Mouse (Mus musculus) layer of hippocampus, adult 9-10 months (tissue): ENCODE results near the gene Ywhae.

Source experiments
- DNase-seq: peaks from one replicate; pipeline ENCODE4 v3.0.0; 2022; ENCODE audit warnings: low spot score

The Ywhae gene

DNA sequence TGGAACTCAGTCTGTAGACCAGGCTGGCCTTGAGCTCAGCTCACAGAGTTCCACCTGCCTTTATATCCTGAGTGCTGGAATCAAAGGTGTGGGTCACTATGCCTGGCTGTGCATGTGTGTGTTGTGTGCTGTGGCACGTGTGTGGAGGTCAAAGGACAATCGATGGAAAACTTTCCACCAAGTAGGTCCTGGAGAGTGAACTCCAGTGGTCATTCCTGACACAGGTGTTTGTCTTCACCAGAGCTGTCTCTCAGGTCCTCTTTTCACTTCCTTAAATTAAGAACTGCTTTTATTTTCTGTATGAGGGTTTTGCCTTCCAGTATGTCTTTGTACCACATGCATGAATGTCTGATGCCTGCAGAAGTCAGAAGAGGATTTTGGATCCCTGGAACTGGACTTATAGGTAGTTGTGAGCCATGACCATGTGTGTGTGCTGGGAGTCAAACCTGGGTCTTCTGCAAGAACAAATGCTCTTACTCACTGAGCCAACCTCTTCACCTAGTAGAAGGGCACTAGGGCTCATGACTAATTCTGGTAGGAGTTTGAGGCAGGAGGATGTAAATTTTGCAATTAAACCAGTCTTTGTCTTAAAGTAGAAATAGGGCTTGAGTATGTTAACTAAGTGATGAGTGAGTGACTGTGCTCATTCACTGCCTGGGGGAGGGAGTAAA is 5.3 kb downstream of the Ywhae start:
- no peak for DNase-seq

DNA sequence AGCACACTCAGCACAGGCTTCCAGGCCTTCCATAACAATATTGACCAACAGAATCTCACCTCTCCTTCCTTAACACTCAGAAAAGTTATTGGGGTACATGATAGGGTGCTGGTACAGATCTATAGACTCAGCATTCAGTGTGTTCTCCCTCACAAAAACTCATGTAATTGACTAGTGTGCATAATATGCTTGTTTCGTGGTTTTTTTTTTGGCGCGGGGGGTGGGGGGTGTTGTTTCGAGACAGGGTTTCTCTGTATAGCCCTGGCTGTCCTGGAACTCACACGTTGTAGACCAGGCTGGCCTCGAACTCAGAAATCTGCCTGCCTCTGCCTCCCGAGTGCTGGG is 5.8 kb downstream of the Ywhae start:
- DNase-seq, result no peak

DNA sequence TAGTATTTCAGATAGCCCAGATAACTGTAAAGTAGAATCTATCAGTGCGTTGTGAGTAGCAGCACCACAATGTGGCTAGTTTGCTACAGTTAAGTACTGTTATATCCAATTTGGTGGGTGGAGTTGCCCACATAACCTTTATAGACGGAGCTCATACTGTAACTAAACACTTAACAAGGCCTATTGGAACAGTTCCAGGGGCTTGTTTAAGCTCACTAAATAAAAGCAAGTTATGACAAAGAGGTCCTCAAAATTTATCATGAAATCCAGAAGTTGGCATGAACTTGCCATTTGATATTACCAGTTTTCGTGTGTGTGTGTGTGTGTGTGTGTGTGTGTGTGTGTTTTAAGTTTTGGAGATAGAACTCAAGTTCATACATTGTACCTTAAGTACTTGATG is 7.5 kb downstream of the Ywhae start:
- no peak for DNase-seq

DNA sequence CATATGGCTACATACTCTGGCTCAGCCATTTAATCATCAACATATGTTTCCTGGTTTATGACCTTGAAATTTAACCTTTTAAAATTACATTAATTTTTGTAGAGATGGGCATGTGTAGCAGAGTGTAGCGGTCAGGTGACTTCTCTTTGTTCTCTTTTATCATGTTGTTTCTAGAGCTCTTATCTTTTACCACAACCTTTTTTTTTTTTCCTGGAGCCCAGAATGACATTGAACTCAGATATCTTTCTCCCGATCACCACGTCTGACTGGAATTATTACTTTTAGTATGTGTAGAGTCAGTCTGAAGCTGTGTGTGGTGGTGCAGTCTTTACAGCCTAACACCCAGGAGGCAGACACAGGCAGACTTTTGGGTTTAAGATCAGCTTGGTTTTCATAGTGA is 8.9 kb downstream of the Ywhae start:
- DNase-seq, result no peak

DNA sequence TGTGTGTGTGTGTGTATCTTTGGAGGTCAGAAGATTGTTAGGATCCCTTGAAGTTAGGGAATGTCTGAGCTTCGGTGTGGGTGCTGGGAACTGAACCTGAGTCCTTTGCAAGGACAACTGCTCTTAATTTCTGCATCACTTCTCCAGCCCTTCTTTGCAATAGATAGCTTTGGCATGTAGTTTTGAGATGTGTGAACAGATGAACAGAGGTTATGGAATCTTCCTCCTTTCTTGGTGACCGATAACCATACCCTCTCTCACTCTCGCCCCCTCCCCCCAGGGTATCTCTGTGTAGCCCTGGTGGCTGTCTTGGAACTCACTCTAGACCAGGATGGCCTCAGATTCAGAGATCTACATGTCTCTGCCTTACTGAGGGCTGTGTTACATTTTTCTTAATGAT is 12.1 kb downstream of the Ywhae start:
- no peak for DNase-seq

DNA sequence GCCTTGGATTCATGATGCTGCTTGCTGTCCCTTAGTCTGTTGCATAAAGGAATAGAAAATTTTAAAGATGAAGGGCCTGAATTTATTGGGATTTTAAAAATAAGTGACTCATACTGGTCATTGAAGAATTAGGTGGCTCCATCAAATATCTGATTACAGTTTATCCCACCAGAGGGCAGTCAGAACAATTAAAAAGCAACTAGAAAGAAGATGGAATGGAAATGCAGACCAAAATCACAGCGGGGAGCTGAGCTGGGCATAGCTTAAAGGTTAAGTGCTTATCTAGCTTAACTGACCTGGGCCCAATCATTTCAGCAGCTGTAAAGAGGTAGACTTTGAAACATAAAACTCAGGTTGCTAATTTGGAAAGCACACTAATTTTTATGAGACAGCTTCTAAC is 17.9 kb downstream of the Ywhae start:
- no peak for DNase-seq

DNA sequence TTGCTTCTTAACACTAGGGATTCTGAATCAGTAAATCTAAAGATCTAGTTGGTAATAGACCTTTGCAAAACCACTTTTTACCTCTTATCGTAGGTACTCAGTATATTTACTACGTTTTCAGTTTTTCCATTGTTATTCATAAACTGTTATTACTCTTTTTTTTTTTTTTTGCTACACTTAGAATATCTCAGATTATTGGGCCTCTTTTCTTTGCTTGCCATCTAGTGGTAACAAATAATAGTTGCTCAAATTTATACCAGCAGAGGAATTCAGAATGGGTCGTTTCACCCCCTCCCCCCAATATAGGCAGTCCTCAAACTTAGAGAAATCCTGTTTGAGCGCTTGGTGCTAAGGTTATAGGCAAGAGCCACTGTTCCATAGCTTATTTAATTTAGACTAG is 18.4 kb downstream of the Ywhae start:
- DNase-seq, result no peak

DNA sequence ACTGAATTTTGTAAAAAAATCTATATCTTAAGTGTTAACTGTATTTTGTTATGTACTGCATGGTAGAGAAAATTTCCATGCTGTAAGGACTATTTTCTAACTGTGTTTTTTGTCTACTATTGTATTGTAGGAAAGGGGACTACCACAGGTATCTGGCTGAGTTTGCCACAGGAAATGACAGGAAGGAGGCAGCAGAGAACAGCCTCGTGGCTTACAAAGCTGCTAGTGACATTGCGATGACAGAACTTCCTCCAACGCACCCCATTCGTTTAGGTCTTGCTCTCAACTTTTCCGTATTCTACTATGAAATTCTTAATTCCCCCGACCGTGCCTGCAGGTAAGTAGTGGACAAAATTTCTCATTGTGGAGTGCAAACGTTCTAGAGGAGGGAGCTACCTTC is 24.0 kb downstream of the Ywhae start:
- DNase-seq, result no peak

DNA sequence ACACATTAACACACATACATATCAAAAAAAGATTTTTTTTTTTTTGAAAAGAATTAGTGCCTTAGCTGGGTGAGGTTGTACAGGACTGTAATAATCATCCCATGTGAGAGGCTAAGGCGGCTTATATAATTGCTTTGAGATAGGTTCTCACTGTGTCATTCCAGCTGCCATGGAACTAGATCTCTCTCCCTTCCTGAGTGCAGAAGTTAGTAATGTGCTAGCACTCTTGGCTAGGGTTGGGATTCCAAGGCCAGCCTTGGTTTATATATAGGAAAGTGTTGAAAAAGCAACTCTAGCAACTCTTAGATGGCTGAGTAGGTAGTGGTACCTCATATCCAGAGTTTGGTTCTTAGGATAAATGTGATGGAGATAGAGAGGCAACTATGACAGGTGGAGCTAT is 25.9 kb downstream of the Ywhae start:
- DNase-seq, result no peak

DNA sequence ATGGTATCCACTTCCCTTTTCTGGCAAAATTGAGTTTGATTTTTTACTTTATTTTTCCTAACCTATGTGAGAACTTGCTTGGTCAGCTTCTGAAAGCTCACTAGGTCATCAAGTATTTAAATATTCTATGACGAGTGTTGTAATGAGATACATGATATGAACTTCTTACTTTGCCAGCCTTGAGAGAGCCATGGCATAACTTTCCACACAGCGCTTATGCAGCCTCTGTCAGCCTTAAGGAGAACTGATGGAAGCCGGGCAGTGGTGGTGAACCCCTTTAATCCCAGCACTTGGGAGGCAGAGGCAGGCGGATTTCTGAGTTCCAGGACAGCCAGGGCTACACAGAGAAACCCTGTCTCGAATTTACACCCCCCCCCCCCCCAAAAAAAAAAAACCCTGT is 28.1 kb downstream of the Ywhae start:
- DNase-seq, result no peak

DNA sequence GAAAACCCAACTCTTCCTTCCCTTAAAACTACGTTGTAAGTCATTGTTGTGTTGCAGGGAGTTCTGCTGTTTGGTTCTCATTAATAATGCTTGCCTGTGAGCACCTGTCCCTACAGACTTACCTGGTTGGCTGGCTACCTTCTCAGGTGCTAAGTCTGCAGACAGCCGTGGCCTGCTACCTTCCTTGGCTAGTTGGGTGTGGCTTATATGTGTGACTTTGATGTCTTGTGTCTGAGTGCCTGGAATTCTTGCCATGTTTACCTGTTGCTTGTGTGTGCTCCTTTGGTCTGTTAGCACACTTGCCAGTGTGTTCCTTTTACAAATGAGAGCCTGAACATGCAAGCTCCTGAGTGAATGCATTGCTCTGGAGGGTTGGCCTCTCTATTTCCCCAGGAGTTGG is 30.0 kb downstream of the Ywhae start:
- DNase-seq, result no peak

DNA sequence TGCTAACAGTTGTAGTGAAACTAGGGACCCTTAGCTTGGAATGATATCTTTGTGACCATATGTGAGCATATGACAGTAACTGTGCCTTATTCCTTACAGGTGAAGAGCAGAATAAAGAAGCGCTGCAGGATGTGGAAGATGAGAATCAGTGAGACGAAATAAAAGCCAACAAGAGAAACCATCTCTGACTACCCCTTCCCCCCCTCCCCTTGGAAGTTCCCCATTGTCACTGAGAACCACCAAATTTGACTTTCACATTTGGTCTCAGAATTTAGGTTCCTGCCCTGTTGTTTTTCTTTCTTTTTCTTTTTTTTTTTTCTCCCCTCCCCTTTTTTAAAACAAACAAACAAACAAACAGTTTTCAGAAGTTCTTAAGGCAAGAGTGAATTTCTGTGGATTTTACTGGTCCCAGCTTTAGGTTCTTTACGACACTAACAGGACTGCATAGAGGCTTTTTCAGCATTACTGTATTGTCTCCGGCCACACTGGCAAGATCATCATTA is 31.9 kb downstream of the Ywhae start:
- DNase-seq, result no peak

DNA sequence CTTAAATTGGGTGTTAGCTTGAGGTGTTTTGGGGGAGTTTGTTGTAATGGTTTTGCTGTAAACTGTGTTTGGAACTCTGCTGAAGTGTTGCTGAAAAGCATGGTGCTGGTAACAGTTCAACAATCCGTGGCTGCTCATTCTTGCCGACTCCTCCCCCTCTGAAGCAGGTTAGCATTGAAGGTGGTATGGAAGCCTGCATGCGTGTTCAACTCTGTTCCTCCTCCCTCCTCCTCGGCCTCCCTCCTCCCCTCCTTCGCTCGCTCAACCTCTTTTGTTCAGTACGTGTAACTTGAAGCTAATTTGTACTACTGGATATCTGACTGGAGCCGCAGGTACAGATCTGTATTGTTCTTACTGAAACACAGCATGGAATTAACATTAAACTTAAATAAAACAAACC is 32.5 kb downstream of the Ywhae start:
- no peak for DNase-seq

DNA sequence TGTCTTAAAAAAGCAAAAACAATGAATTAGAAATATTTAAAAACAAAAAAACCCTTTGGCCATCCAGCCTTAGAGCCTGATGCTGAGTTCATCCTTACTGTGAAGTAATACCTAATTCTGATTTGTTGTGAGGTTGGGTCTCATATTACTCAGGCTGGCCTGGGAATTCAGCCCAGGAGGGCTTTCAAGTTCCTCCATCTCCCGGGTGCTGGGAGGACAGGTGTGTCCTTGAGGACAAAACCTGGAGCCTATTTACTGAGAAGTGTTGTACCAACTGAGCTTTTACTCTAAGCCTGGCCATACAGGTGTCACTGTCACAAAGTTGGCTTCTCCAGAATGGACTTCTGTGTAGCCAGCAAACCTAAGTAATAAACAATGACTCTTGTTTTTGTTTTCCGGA is 34.3 kb downstream of the Ywhae start:
- no peak for DNase-seq

DNA sequence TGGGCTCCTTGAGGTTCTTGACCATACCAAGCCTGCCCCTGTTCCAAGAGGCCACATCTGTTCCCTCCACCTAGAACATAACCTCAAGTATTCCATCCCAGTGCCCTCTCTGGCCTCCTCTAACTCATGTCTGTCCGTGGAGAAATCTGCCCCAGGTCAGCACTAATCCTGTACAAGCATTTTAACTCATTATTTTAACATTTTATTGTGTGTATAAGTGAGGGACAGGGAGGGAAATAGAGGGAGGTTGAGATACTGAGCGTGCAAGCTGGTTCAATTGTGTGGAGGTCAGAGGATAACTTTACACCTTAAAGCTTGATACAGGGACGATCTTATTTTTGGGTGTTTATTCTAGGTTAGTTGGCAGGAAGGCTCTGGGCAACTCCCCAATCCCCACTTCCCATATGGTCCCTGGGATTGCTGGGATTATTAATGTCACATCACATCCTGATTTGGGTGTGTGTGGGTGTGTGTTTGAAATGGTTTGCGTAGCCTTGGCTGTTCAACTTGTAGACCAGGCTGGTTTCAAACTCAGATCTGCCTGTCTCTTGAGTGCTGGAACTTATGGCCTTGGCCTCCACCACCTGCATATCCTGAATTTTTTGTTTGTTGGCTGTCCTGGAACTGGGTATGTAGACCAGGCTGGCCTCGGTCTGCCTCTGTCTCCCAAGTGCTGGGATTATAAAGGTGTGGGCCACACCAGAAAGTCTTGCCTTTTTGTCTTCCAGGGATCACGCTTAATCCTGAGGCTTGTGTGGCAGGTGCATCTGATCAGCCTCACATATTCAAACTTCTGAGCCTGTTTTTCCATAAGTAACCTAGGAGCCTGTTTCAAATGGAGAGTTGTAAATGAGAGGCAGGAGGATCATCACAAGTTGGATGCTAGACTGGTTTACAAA is 35.7 kb downstream of the Ywhae start:
- peak; percentile 39 for DNase-seq

DNA sequence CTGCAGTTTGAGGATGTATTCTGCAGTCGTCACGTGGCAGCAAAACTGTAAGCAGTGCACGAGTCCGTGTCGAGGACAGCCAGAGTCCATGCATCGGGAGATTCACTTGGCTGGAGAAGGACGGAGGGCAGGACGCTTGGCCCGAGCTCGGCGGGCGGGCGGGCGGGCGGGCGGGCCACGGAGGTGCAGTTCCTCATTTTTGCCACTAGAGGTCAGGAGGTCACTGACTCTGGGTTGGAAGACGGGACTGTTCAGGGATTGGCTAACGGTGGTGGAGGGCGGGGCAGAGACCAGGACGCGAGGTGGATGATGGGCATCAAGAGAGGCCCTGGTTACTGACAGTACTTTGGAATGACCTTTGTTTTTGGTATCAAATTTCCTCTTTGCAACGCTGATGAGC is 36.5 kb downstream of the Ywhae start:
- DNase-seq, result peak; percentile 54

DNA sequence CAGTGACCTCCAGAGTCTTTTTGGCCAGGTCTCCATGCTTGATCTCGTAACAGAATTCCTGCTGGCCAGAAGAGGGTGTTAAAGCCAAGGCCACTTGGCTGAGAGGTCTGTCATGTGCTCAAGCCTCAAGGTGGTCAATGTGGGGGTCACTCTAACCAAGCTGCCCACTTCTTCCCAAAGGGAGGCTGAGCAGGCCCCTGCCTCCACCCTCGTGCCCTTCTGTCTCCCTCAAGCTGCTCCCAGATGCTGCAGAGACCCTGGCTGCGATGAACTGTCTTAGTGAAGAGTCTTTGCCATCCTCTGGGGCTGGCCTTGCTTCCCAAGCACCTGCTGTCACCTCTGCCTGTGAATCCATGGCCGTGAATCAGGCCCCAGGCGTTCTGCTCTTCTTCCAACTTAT is 39.9 kb downstream of the Ywhae start:
- no peak for DNase-seq

DNA sequence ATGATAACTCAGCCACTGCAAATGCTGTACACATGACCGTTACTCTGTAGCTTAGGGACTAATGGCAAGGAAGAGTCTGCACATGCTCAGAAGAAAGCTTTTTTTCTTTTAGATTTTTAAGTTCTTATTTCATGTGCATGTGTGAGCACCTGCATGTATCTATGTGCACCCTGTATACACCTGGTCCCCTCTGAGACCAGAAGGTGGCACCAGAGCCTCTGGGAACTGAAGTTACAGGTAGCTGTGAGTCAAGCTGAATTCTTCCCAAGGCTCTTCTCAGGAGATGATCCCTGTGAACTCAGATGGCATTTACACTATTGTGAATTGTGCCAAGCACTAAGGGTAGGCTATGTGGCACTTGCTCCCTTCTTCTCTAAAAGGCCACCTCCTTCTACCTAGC is 43.2 kb downstream of the Ywhae start:
- DNase-seq, result no peak

DNA sequence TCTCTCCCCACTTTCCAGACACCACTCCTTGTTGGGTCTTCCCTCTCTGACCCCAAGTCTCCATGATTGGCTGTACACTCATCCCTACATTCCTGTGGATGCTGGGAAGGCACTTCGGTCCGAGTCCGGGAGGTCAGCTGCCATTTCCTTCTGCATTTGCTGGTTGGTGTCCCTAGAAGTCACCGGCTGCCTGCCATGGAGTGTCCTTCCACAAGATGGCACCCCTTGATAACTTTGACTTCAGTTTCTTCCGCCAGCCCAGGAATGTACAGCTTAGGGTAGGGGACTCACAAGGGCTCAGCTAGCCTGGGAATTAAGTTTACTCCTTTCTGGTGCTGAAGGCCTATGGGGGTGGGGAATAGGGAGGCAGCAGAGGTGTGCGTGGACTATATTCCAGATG is 49.2 kb downstream of the Ywhae start:
- peak; percentile 38 for DNase-seq

DNA sequence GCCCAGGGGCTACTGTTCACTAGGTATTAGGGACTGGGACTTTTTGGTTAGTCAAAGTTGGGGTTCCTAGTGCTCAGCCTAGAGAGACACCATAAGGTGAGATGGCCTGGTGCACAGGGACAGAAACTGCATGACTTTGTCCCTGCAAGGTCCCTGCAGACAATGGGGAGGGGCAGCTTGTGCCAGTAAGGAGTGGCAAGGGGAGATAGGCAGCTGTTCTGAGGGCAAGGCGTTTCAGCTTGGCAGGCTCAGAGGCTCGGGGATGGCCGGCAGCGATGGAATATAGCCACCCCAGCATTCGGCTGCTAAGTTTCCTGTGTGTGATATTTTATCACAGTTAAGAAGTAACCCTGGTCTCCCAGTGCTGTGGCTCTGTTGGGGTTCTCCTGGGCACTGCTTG is 51.1 kb downstream of the Ywhae start:
- DNase-seq, result no peak

DNA sequence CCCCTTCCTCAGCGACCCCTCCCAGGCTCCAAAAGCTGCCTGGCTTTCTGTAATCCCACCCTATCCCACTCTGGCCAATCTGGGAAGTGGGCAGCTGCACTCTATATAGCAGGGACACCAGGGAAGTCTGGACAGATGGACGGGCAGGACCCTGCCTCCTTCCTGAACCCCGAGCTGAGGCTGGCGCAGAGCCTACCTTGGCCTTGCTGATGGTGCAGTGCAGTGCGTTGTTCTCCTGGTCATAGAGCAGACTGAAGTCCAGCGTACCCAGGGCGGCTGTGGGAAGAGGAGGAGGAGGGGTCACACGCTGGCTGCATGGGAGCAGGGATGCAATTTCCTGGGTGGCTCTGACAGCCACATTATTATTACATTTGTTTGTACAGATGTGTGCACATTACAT is 53.2 kb downstream of the Ywhae start:
- no peak for DNase-seq

DNA sequence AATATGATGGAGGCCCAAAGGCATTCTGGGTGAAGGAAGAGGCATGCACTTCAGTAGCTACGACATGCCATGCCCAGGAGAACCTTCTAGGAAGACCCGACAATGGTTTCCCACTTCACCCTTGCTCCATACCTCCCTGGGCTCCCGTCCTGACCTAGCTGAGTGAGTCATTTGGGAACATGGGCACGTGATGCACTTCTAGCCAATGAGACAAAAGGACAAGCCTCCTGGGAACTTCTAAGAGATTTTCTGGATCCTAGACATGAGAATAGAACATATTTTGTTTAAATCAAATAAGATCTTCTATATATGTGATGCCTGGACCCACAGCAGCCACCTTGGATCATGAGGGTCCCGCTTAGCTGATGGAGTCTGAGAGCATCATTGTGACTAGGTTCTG is 59.9 kb downstream of the Ywhae start:
- no peak for DNase-seq

DNA sequence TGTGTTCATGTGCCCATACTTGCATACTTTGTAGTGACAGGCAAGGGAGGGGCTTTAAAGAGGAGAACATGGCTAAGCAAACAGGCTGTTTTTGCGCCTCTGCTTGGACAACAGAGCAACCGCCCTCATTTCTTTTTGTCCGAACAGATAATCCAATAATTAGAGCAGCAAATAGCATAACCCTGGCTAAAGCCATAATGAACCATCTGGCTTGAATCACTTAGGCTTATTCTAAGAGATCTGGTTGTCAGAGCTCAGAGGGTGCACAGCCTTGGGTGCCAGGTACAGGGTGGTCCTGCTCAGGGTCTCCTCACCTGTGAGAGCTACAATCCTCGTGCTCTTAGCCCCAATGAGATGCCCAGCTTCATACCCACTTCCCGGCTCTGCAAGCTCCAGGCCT is 60.7 kb downstream of the Ywhae start:
- no peak for DNase-seq
